Mouse (Mus musculus) forebrain, embryonic 11.5 days (tissue): Measurements from ENCODE around the gene Tmem135. TPM values are rescaled to one million over a fixed set of nuclear protein-coding genes. Genes with fewer than 3 reads are reported as not detected.
"Not testable (repeated sequence)": the region's sequence is repeated elsewhere in the genome, so short reads cannot be mapped to it uniquely, and the experiment has no call there.

Experiments
- ATAC-seq: fragments of 200-750 bp; cut with Nextera tagmentation; replicated peaks from 2 replicates; pipeline ENCODE4 v1.8.0; 2017; ENCODE audit warnings: moderate TSS enrichment; ENCODE audit not compliant: low FRiP score
- DNase-seq: peaks from one replicate; pipeline ENCODE4 v3.0.0-alpha.2; 2017; ENCODE audit warnings: low spot score
- H3K27ac ChIP-seq: fragments of 300-500 bp; sonication (generic); 2 replicates; pipeline ENCODE4 v1.5.1; 2014; ENCODE audit warnings: low read depth, low read length
- H3K27me3 ChIP-seq: fragments of 300-500 bp; sonication (generic); 2 replicates; pipeline ENCODE4 v1.6.1; 2014; ENCODE audit warnings: mild to moderate bottlenecking, low read length, mixed read lengths; ENCODE audit not compliant: control insufficient read depth, insufficient read depth
- H3K36me3 ChIP-seq: fragments of 300-500 bp; sonication (generic); 2 replicates; pipeline ENCODE4 v1.6.1; 2014; ENCODE audit warnings: mild to moderate bottlenecking, low read length, moderate library complexity, mixed read lengths; ENCODE audit not compliant: control insufficient read depth, insufficient read depth
- H3K4me1 ChIP-seq: fragments of 300-500 bp; sonication (generic); replicated peaks from 2 replicates; pipeline ENCODE4 v1.6.1; 2014; ENCODE audit warnings: low read length, mixed read lengths; ENCODE audit not compliant: control insufficient read depth, insufficient read depth
- H3K4me2 ChIP-seq: fragments of 300-500 bp; sonication (generic); 2 replicates; pipeline ENCODE4 v1.6.1; 2014; ENCODE audit warnings: low read depth, mild to moderate bottlenecking, low read length, moderate library complexity, mixed read lengths; ENCODE audit not compliant: severe bottlenecking
- H3K4me3 ChIP-seq: fragments of 300-500 bp; sonication (generic); 2 replicates; pipeline ENCODE4 v1.5.1; 2014; ENCODE audit warnings: low read depth, low read length
- H3K9ac ChIP-seq: fragments of 300-500 bp; sonication (generic); 2 replicates; pipeline ENCODE4 v1.6.1; 2014; ENCODE audit warnings: low read length
- H3K9me3 ChIP-seq: fragments of 300-500 bp; sonication (generic); 2 replicates; pipeline ENCODE4 v1.6.1; 2016; ENCODE audit warnings: low read length, mixed read lengths; ENCODE audit not compliant: control insufficient read depth
- WGBS: fragments of 180-500 bp; shearing (Covaris S2); extraction: QIAGEN DNeasy Blood & Tissue Kit; methylation state at CpG from one replicate; pipeline ENCODE4 v1.1.7; 2014; 5-methylcytosine and 5-hydroxymethylcytosine counted together
- polyA plus RNA-seq: library from polyadenylated mRNA; unstranded; fragments of >200 nt; fragmentation: Nextera tagmentation; extraction: Ambion mirVana; gene quantifications from 2 replicates; pipeline ENCODE4 v1.2.1, GENCODE M21; 2014

Gene Tmem135
- polyA plus RNA-seq, 1 experiment from 2014 or later: 16.2 TPM

- no peak overlapping the region for H3K27ac ChIP-seq
- ATAC-seq (no peak), DNase-seq (no peak)
- H3K4me3 ChIP-seq: no peak overlapping the region
- H3K9me3 ChIP-seq: no peaks in the 10 kb centered on the region
- WGBS: 91% methylated on average over 7 of the region's 7 CpGs
- H3K9ac ChIP-seq: no peak overlapping the region
- H3K4me1 ChIP-seq: no peaks in the 10 kb centered on the region
- no peaks in the 10 kb centered on the region for H3K27me3 ChIP-seq
- no peaks in the 10 kb centered on the region for H3K36me3 ChIP-seq
- no peak overlapping the region for H3K4me2 ChIP-seq
Observed at GRCm38 (mm10) chr7:89282664-89283063, 121.4 kb downstream of the Tmem135 start.

- not testable (repeated sequence) for H3K9ac ChIP-seq, H3K4me1 ChIP-seq, DNase-seq, H3K4me2 ChIP-seq, ATAC-seq, H3K4me3 ChIP-seq, H3K36me3 ChIP-seq, H3K27me3 ChIP-seq, H3K9me3 ChIP-seq, H3K27ac ChIP-seq
Observed at GRCm38 (mm10) chr7:89270438-89270837, 133.6 kb downstream of the Tmem135 start.

- Histone ChIP-seq H3K4me2 (no peak overlapping the region), H3K9me3 (no peaks in the 10 kb centered on the region), H3K27ac (no peak overlapping the region), H3K9ac (no peak overlapping the region), H3K4me3 (no peak overlapping the region), H3K36me3 (no peaks in the 10 kb centered on the region), H3K4me1 (no peaks in the 10 kb centered on the region), H3K27me3 (no peaks in the 10 kb centered on the region)
- DNase-seq (no peak), ATAC-seq (no peak)
- WGBS: 92% methylated on average over 6 of the region's 6 CpGs
Observed at GRCm38 (mm10) chr7:89269826-89270225, 134.2 kb downstream of the Tmem135 start.

- no peak overlapping the region for H3K27ac ChIP-seq
- DNase-seq (no peak), ATAC-seq (no peak)
- H3K4me2 ChIP-seq: no peak overlapping the region
- no peaks in the 10 kb centered on the region for H3K27me3 ChIP-seq
- H3K9me3 ChIP-seq: no peaks in the 10 kb centered on the region
- H3K4me3 ChIP-seq: no peak overlapping the region
- H3K9ac ChIP-seq: no peak overlapping the region
- H3K4me1 ChIP-seq: no peaks in the 10 kb centered on the region
- WGBS: 91% methylated on average over 1 of the region's 1 CpGs
- H3K36me3 ChIP-seq: no peaks in the 10 kb centered on the region
Observed at GRCm38 (mm10) chr7:89267542-89267941, 136.5 kb downstream of the Tmem135 start.

- Histone ChIP-seq H3K4me2 (no peak overlapping the region), H3K36me3 (no peaks in the 10 kb centered on the region), H3K27ac (no peak overlapping the region), H3K4me1 (no peaks in the 10 kb centered on the region), H3K9ac (no peak overlapping the region), H3K9me3 (no peaks in the 10 kb centered on the region), H3K27me3 (no peaks in the 10 kb centered on the region), H3K4me3 (no peak overlapping the region)
- WGBS: 80% methylated on average over 7 of the region's 7 CpGs
- DNase-seq (no peak), ATAC-seq (no peak)
Observed at GRCm38 (mm10) chr7:89266017-89266760, 137.8 kb downstream of the Tmem135 start.

- Histone ChIP-seq H3K36me3 (no peaks in the 10 kb centered on the region), H3K4me2 (no peak overlapping the region), H3K4me1 (no peaks in the 10 kb centered on the region), H3K9me3 (no peaks in the 10 kb centered on the region), H3K27ac (no peak overlapping the region), H3K9ac (no peak overlapping the region), H3K4me3 (no peak overlapping the region), H3K27me3 (no peaks in the 10 kb centered on the region)
- ATAC-seq: no peak
- DNase-seq: no peak
Observed at GRCm38 (mm10) chr7:89260966-89261365, 143.1 kb downstream of the Tmem135 start.

GRCm38 (mm10) chr7:89258832-89259231 lies 145.2 kb downstream of the Tmem135 start:
- WGBS: 83% methylated on average over 2 of the region's 2 CpGs
- Histone ChIP-seq H3K4me1 (no peaks in the 10 kb centered on the region), H3K4me3 (no peak overlapping the region), H3K9ac (no peak overlapping the region), H3K9me3 (no peaks in the 10 kb centered on the region), H3K27ac (no peak overlapping the region), H3K36me3 (no peaks in the 10 kb centered on the region), H3K27me3 (no peaks in the 10 kb centered on the region), H3K4me2 (no peak overlapping the region)
- DNase-seq (no peak), ATAC-seq (no peak)

GRCm38 (mm10) chr7:89257871-89258502 lies 146.0 kb downstream of the Tmem135 start:
- no peak for DNase-seq
- WGBS: 89% methylated on average over 4 of the region's 4 CpGs
- H3K4me2 ChIP-seq: no peak overlapping the region
- no peaks in the 10 kb centered on the region for H3K27me3 ChIP-seq
- no peaks in the 10 kb centered on the region for H3K36me3 ChIP-seq
- no peaks in the 10 kb centered on the region for H3K9me3 ChIP-seq
- H3K4me1 ChIP-seq: no peaks in the 10 kb centered on the region
- ATAC-seq: no peak
- no peak overlapping the region for H3K4me3 ChIP-seq
- no peak overlapping the region for H3K27ac ChIP-seq
- no peak overlapping the region for H3K9ac ChIP-seq

- Histone ChIP-seq H3K4me1 (no peaks in the 10 kb centered on the region), H3K9me3 (no peaks in the 10 kb centered on the region), H3K9ac (no peak overlapping the region), H3K36me3 (no peaks in the 10 kb centered on the region), H3K4me3 (no peak overlapping the region), H3K27ac (no peak overlapping the region), H3K4me2 (no peak overlapping the region), H3K27me3 (no peaks in the 10 kb centered on the region)
- ATAC-seq: no peak
- no peak for DNase-seq
- WGBS: 88% methylated on average over 3 of the region's 3 CpGs
Observed at GRCm38 (mm10) chr7:89253772-89254171, 150.2 kb downstream of the Tmem135 start.
